ENCODE assay signal across 8 mouse cellular contexts in genomic region chr7:4478796-4479291, GRCm38 (mm10). TPM values are rescaled to one million over a fixed set of nuclear protein-coding genes. Genes with fewer than 3 reads are reported as not detected.
DNase-seq lines count a peak whose midpoint lies in the region; ATAC-seq lines count a peak whose summit lies in the region.

No protein-coding gene starts in this region.

- no peaks in the 10 kb centered on the region for H3K9me3 ChIP-seq in kidney, embryonic 15.5 days (replicated peaks)
- no peaks in the 10 kb centered on the region for H3K9me3 ChIP-seq in embryonic facial prominence, embryonic 10.5 days
- no peaks in the 10 kb centered on the region for H3K9me3 ChIP-seq in hindbrain, embryonic 13.5 days
- H3K9me3 ChIP-seq in midbrain, embryonic 13.5 days: no peaks in the 10 kb centered on the region

- no peak for ATAC-seq in kidney, embryonic 15.5 days (replicated peaks; ENCODE audit: low FRiP score)
- ATAC-seq in hindbrain, embryonic 13.5 days (ENCODE audit: low FRiP score): peak; percentile 22
- peak; percentile 7; the same call in 1 of the 2 replicates for ATAC-seq in midbrain, embryonic 13.5 days

- no peak for DNase-seq in kidney, adult 9 months
- DNase-seq in embryonic facial prominence, embryonic 10.5 days (ENCODE audit: low spot score): no peak
- no peak for DNase-seq in gastrocnemius, postnatal 10 days
- no peak for DNase-seq in adipocyte (ENCODE audit: low spot score)
- DNase-seq in T-cell, adult 2 months (ENCODE audit: low spot score): no peak

- peak overlapping the region; percentile 97 for H3K27ac ChIP-seq in kidney, embryonic 15.5 days
- peak overlapping the region; percentile 95 for H3K27ac ChIP-seq in embryonic facial prominence, embryonic 10.5 days (replicated peaks)
- peak overlapping the region; percentile 66 for H3K27ac ChIP-seq in hindbrain, embryonic 13.5 days
- peak overlapping the region; percentile 39; the same call in 1 of the 2 replicates for H3K27ac ChIP-seq in midbrain, embryonic 13.5 days

- H3K27me3 ChIP-seq in kidney, embryonic 15.5 days: peaks cover 23% of the 10 kb centered on the region
- H3K27me3 ChIP-seq in embryonic facial prominence, embryonic 10.5 days (replicated peaks; ENCODE audit: low read depth, poor library complexity, severe bottlenecking): peaks cover 34% of the 10 kb centered on the region
- H3K27me3 ChIP-seq in hindbrain, embryonic 13.5 days: peaks cover 38% of the 10 kb centered on the region
- H3K27me3 ChIP-seq in midbrain, embryonic 13.5 days: peaks cover 42% of the 10 kb centered on the region

- WGBS in kidney, embryonic 15.5 days: 2% methylated on average over 16 of the region's 16 CpGs
- WGBS in embryonic facial prominence, embryonic 10.5 days: 4% methylated on average over 16 of the region's 16 CpGs
- 2% methylated on average over 16 of the region's 16 CpGs for WGBS in hindbrain, embryonic 13.5 days
- WGBS in midbrain, embryonic 13.5 days: 2% methylated on average over 16 of the region's 16 CpGs

- H3K9ac ChIP-seq in kidney, embryonic 15.5 days: peak overlapping the region; percentile 46
- H3K9ac ChIP-seq in hindbrain, embryonic 13.5 days: peak overlapping the region; percentile 71
- H3K9ac ChIP-seq in midbrain, embryonic 13.5 days (replicated peaks): peak overlapping the region; percentile 67

- peak overlapping the region; percentile 86 for H3K4me2 ChIP-seq in kidney, embryonic 15.5 days
- peak overlapping the region; percentile 87 for H3K4me2 ChIP-seq in hindbrain, embryonic 13.5 days
- H3K4me2 ChIP-seq in midbrain, embryonic 13.5 days (replicated peaks): peak overlapping the region; percentile 84

- H3K4me3 ChIP-seq in kidney, embryonic 15.5 days (replicated peaks): peak overlapping the region; percentile 49
- H3K4me3 ChIP-seq in embryonic facial prominence, embryonic 10.5 days: peak overlapping the region; percentile 71
- peak overlapping the region; percentile 45 for H3K4me3 ChIP-seq in hindbrain, embryonic 13.5 days
- peak overlapping the region; percentile 47 for H3K4me3 ChIP-seq in midbrain, embryonic 13.5 days (replicated peaks)

- peaks cover 32% of the 10 kb centered on the region for H3K36me3 ChIP-seq in kidney, embryonic 15.5 days
- peaks cover 32% of the 10 kb centered on the region for H3K36me3 ChIP-seq in embryonic facial prominence, embryonic 10.5 days (replicated peaks)
- H3K36me3 ChIP-seq in hindbrain, embryonic 13.5 days: peaks cover 36% of the 10 kb centered on the region
- H3K36me3 ChIP-seq in midbrain, embryonic 13.5 days: peaks cover 32% of the 10 kb centered on the region

- H3K4me1 ChIP-seq in kidney, embryonic 15.5 days: peaks cover 32% of the 10 kb centered on the region
- peaks cover 26% of the 10 kb centered on the region for H3K4me1 ChIP-seq in embryonic facial prominence, embryonic 10.5 days
- peaks cover 21% of the 10 kb centered on the region for H3K4me1 ChIP-seq in hindbrain, embryonic 13.5 days (replicated peaks)
- peaks cover 24% of the 10 kb centered on the region for H3K4me1 ChIP-seq in midbrain, embryonic 13.5 days (replicated peaks)

RNA-seq across cellular contexts. Expression of gene Eps8l1, which starts 18.4 kb away (rescaled TPM):
- 8.9 and 9.0 TPM in 2 replicates for polyA plus RNA-seq in kidney, embryonic 15.5 days (2015; fragmentation: Nextera tagmentation; extraction: Ambion mirVana)
- 4.8 and 5.3 TPM in 2 replicates for polyA plus RNA-seq in embryonic facial prominence, embryonic 10.5 days (2016; fragmentation: Nextera tagmentation; extraction: Ambion mirVana)
- polyA plus RNA-seq in hindbrain, embryonic 13.5 days (2015; fragmentation: Nextera tagmentation; extraction: Ambion mirVana): 9.3 and 10.6 TPM in 2 replicates
- polyA plus RNA-seq in midbrain, embryonic 13.5 days (2015; fragmentation: Nextera tagmentation; extraction: Ambion mirVana): 5.5 and 8.2 TPM in 2 replicates
- total RNA-seq in gastrocnemius, postnatal 10 days (2021): 1 to 10 TPM; 2.2 to 3.5 TPM

RNA-seq across cellular contexts. Expression of gene Ppp1r12c, which starts 22.6 kb away (rescaled TPM):
- polyA plus RNA-seq in kidney, embryonic 15.5 days (2015; fragmentation: Nextera tagmentation; extraction: Ambion mirVana): 38.2 and 43.9 TPM in 2 replicates
- 35.5 and 40.5 TPM in 2 replicates for polyA plus RNA-seq in embryonic facial prominence, embryonic 10.5 days (2016; fragmentation: Nextera tagmentation; extraction: Ambion mirVana)
- polyA plus RNA-seq in hindbrain, embryonic 13.5 days (2015; fragmentation: Nextera tagmentation; extraction: Ambion mirVana): 39.6 and 49.7 TPM in 2 replicates
- polyA plus RNA-seq in midbrain, embryonic 13.5 days (2015; fragmentation: Nextera tagmentation; extraction: Ambion mirVana): 34.9 and 51.9 TPM in 2 replicates
- total RNA-seq in gastrocnemius, postnatal 10 days (2021): 10 to 100 TPM; 37.9 to 52.6 TPM

RNA-seq across cellular contexts. Expression of gene Rdh13, which starts 33.4 kb away (rescaled TPM):
- 30.5 and 30.6 TPM in 2 replicates for polyA plus RNA-seq in kidney, embryonic 15.5 days (2015; fragmentation: Nextera tagmentation; extraction: Ambion mirVana)
- 35.5 and 36.9 TPM in 2 replicates for polyA plus RNA-seq in embryonic facial prominence, embryonic 10.5 days (2016; fragmentation: Nextera tagmentation; extraction: Ambion mirVana)
- polyA plus RNA-seq in hindbrain, embryonic 13.5 days (2015; fragmentation: Nextera tagmentation; extraction: Ambion mirVana): 37.2 and 37.7 TPM in 2 replicates
- 37.9 and 41.6 TPM in 2 replicates for polyA plus RNA-seq in midbrain, embryonic 13.5 days (2015; fragmentation: Nextera tagmentation; extraction: Ambion mirVana)
- total RNA-seq in gastrocnemius, postnatal 10 days (2021): 10 to 100 TPM; 14.3 to 18.9 TPM

RNA-seq across cellular contexts. Expression of gene Tnnt1, which starts 37.3 kb away (rescaled TPM):
- 37.2 and 48.6 TPM in 2 replicates for polyA plus RNA-seq in kidney, embryonic 15.5 days (2015; fragmentation: Nextera tagmentation; extraction: Ambion mirVana)
- polyA plus RNA-seq in embryonic facial prominence, embryonic 10.5 days (2016; fragmentation: Nextera tagmentation; extraction: Ambion mirVana): 8.3 and 10.4 TPM in 2 replicates
- 7.4 and 7.5 TPM in 2 replicates for polyA plus RNA-seq in hindbrain, embryonic 13.5 days (2015; fragmentation: Nextera tagmentation; extraction: Ambion mirVana)
- polyA plus RNA-seq in midbrain, embryonic 13.5 days (2015; fragmentation: Nextera tagmentation; extraction: Ambion mirVana): 5.4 and 6.3 TPM in 2 replicates
- 100 to 1,000 TPM; 288 to 386 TPM for total RNA-seq in gastrocnemius, postnatal 10 days (2021)

RNA-seq across cellular contexts. Expression of gene Tnni3, which starts 45.2 kb away (rescaled TPM):
- polyA plus RNA-seq in kidney, embryonic 15.5 days (2015; fragmentation: Nextera tagmentation; extraction: Ambion mirVana): 6.6 and 6.9 TPM in 2 replicates
- 2.7 and 3.6 TPM in 2 replicates for polyA plus RNA-seq in embryonic facial prominence, embryonic 10.5 days (2016; fragmentation: Nextera tagmentation; extraction: Ambion mirVana)
- polyA plus RNA-seq in hindbrain, embryonic 13.5 days (2015; fragmentation: Nextera tagmentation; extraction: Ambion mirVana): 3.8 and 3.9 TPM in 2 replicates
- polyA plus RNA-seq in midbrain, embryonic 13.5 days (2015; fragmentation: Nextera tagmentation; extraction: Ambion mirVana): 1.4 and 2.3 TPM in 2 replicates
- total RNA-seq in gastrocnemius, postnatal 10 days (2021): 1 to 10 TPM; 1.4 to 2.3 TPM

Comparison
In these comparisons a context has a peak if more than half of its experiments do, and no peak if none do; other contexts are left out.
1. H3K27ac ChIP-seq: peak in every context shown above with its lines; median percentile 97 in kidney, embryonic 15.5 days; 95 in embryonic facial prominence, embryonic 10.5 days; 66 in hindbrain, embryonic 13.5 days; 39 in midbrain, embryonic 13.5 days.